Mouse (Mus musculus): Measurements from ENCODE around the gene Lpp.

The Lpp gene

GRCm38 (mm10) chr16:24502295-24502823, 109.1 kb downstream of the Lpp start:
- no peak for DNase-seq (ENCODE audit: low read depth)

GRCm38 (mm10) chr16:24504838-24505605, 111.7 kb downstream of the Lpp start:
- DNase-seq (ENCODE audit: low read depth), result no peak

GRCm38 (mm10) chr16:24506237-24506636, 112.9 kb downstream of the Lpp start:
- DNase-seq (ENCODE audit: low read depth), result no peak

- DNase-seq (ENCODE audit: low read depth), result no peak
Observed at GRCm38 (mm10) chr16:24506740-24507139, 113.4 kb downstream of the Lpp start.

GRCm38 (mm10) chr16:24507927-24508540, 114.7 kb downstream of the Lpp start:
- no peak for DNase-seq (ENCODE audit: low read depth)

GRCm38 (mm10) chr16:24509100-24509812, 115.9 kb downstream of the Lpp start:
- DNase-seq (ENCODE audit: low read depth), result no peak

- DNase-seq (ENCODE audit: low read depth), result no peak
Observed at GRCm38 (mm10) chr16:24509813-24510166, 116.5 kb downstream of the Lpp start.

GRCm38 (mm10) chr16:24513228-24513627, 119.9 kb downstream of the Lpp start:
- no peak for DNase-seq (ENCODE audit: low read depth)

- DNase-seq (ENCODE audit: low read depth), result no peak
Observed at GRCm38 (mm10) chr16:24514802-24515727, 121.8 kb downstream of the Lpp start.

- no peak for DNase-seq (ENCODE audit: low read depth)
Observed at GRCm38 (mm10) chr16:24516993-24517392, 123.7 kb downstream of the Lpp start.

- DNase-seq (ENCODE audit: low read depth), result no peak
Observed at GRCm38 (mm10) chr16:24517501-24518042, 124.3 kb downstream of the Lpp start.

GRCm38 (mm10) chr16:24518785-24519184, 125.5 kb downstream of the Lpp start:
- DNase-seq (ENCODE audit: low read depth), result no peak

- DNase-seq (ENCODE audit: low read depth), result no peak
Observed at GRCm38 (mm10) chr16:24527219-24527618, 133.9 kb downstream of the Lpp start.

- DNase-seq (ENCODE audit: low read depth), result no peak
Observed at GRCm38 (mm10) chr16:24531681-24532080, 138.4 kb downstream of the Lpp start.

- DNase-seq (ENCODE audit: low read depth), result no peak
Observed at GRCm38 (mm10) chr16:24535221-24535620, 141.9 kb downstream of the Lpp start.

- no peak for DNase-seq (ENCODE audit: low read depth)
Observed at GRCm38 (mm10) chr16:24536261-24536660, 143.0 kb downstream of the Lpp start.

- DNase-seq (ENCODE audit: low read depth), result no peak
Observed at GRCm38 (mm10) chr16:24539003-24539402, 145.7 kb downstream of the Lpp start.

- no peak for DNase-seq (ENCODE audit: low read depth)
Observed at GRCm38 (mm10) chr16:24542864-24543263, 149.6 kb downstream of the Lpp start.

GRCm38 (mm10) chr16:24545366-24545765, 152.1 kb downstream of the Lpp start:
- DNase-seq (ENCODE audit: low read depth), result no peak

GRCm38 (mm10) chr16:24558458-24558857, 165.2 kb downstream of the Lpp start:
- DNase-seq (ENCODE audit: low read depth), result no peak

GRCm38 (mm10) chr16:24559811-24560210, 166.5 kb downstream of the Lpp start:
- peak; percentile 64 for DNase-seq (ENCODE audit: low read depth)
